Mouse (Mus musculus) midbrain, postnatal 0 days (tissue): ENCODE measurements at regions not wholly inside any gene's neighbourhood (a gene's known extent, or its start where the extent isn't known, plus 50 kb on each side); places are given as distances from the start of the nearest gene placed in this dataset.

Experiments used
- ATAC-seq: fragments of 200-750 bp; cut with Nextera tagmentation; 2 replicates; pipeline ENCODE4 v1.8.0; 2017; ENCODE audit warnings: moderate number of reproducible peaks, mild to moderate bottlenecking, moderate TSS enrichment, moderate library complexity; ENCODE audit not compliant: low FRiP score
- DNase-seq: peaks from one replicate; pipeline ENCODE4 v3.0.0-alpha.2; 2015; ENCODE audit warnings: low spot score
- H3K27ac ChIP-seq: fragments of 300-500 bp; sonication (generic); 2 replicates; pipeline ENCODE4 v1.5.1; 2014; ENCODE audit warnings: low read depth, mild to moderate bottlenecking, low read length, mixed read lengths
- H3K27me3 ChIP-seq: fragments of 300-500 bp; sonication (generic); 2 replicates; pipeline ENCODE4 v1.6.1; 2014; ENCODE audit warnings: low read length, control low read depth, mixed read lengths; ENCODE audit not compliant: insufficient read depth
- H3K36me3 ChIP-seq: fragments of 300-500 bp; sonication (generic); 2 replicates; pipeline ENCODE4 v1.6.1; 2014; ENCODE audit warnings: low read length, control low read depth, mixed read lengths; ENCODE audit not compliant: insufficient read depth
- H3K4me1 ChIP-seq: fragments of 300-500 bp; sonication (generic); 2 replicates; pipeline ENCODE4 v1.6.1; 2014; ENCODE audit warnings: mild to moderate bottlenecking, control low read depth, antibody characterized with exemption, low read length, mixed read lengths; ENCODE audit not compliant: insufficient read depth
- H3K4me2 ChIP-seq: fragments of 300-500 bp; sonication (generic); 2 replicates; pipeline ENCODE4 v1.6.1; 2014; ENCODE audit warnings: low read depth, mild to moderate bottlenecking, low read length, mixed read lengths; ENCODE audit not compliant: poor library complexity, severe bottlenecking
- H3K4me3 ChIP-seq: fragments of 300-500 bp; sonication (generic); 2 replicates; pipeline ENCODE4 v1.5.1; 2014; ENCODE audit warnings: low read depth, mild to moderate bottlenecking, low read length, moderate library complexity
- H3K9ac ChIP-seq: fragments of 300-500 bp; sonication (generic); replicated peaks from 2 replicates; pipeline ENCODE4 v1.6.1; 2014; ENCODE audit warnings: mild to moderate bottlenecking, low read length, moderate library complexity, mixed read lengths; ENCODE audit not compliant: poor library complexity, severe bottlenecking
- H3K9me3 ChIP-seq: fragments of 300-500 bp; sonication (generic); 2 replicates; pipeline ENCODE4 v1.6.1; 2016; ENCODE audit warnings: low read length, control low read depth
- CTCF ChIP-seq: IDR thresholded peaks from 2 replicates; pipeline ENCODE4 v1.5.1; 2016; ENCODE audit warnings: antibody characterized with exemption, mild to moderate bottlenecking
- WGBS: fragments of 180-500 bp; shearing (Covaris S2); extraction: QIAGEN DNeasy Blood & Tissue Kit; methylation state at CpG from one replicate; pipeline ENCODE4 v1.1.7; 2014; 5-methylcytosine and 5-hydroxymethylcytosine counted together

DNA sequence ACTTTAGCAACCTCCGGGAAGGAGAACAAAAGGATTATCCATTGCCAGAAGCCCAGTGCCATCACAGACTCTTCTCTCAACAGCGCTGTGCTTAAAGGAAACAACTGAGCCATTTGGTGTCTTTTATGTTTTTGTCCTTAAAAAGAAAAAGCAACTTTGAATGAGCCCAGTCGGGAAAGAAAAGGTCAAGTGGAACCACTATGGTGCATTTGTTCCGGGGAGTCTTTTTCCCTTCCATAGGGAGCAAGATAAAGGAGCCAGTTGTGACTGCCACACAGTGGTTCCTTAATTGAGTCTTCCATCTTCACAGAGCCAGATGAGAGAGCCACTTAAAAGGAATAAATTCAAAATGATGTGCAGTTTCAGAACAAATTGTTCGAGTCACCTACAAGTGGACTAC lies 534.3 kb downstream of the Poteg start:
- DNase-seq: no peak
- Histone ChIP-seq H3K36me3 (no peaks in the 10 kb centered on the region), H3K27me3 (no peaks in the 10 kb centered on the region), H3K4me3 (no peak overlapping the region), H3K9me3 (no peaks in the 10 kb centered on the region), H3K4me1 (no peaks in the 10 kb centered on the region), H3K27ac (no peak overlapping the region), H3K9ac (no peak overlapping the region), H3K4me2 (no peak overlapping the region)
- no peak for TF ChIP-seq CTCF
- no peak for ATAC-seq
- 15% methylated on average over 5 of the region's 5 CpGs for WGBS

DNA sequence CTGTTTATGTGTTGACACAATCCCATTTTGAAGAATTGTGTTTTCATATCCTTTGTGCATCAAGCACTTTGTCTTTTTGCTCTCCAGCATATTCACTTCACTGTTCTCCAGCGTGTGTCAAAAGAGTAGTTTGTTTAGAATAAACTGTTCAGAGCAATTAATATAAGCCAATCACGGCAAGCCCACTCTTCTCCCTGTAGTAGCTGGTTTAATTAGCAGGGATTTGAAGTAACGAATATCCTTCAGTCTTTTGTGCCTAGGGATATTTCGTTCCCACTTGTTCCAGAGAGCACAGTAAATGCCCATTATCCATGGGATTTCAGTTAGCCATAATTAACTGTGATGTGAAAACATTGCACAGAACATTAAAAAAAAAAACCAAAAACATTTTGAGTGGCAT lies 565.4 kb downstream of the Poteg start:
- ATAC-seq: no peak
- Histone ChIP-seq H3K9ac (no peak overlapping the region), H3K9me3 (no peaks in the 10 kb centered on the region), H3K4me3 (no peak overlapping the region), H3K4me1 (no peaks in the 10 kb centered on the region), H3K27ac (no peak overlapping the region), H3K27me3 (no peaks in the 10 kb centered on the region), H3K4me2 (no peak overlapping the region), H3K36me3 (no peaks in the 10 kb centered on the region)
- 69% methylated on average over 4 of the region's 4 CpGs for WGBS
- TF ChIP-seq CTCF: no peak
- DNase-seq: peak; percentile 10
